Mouse (Mus musculus): Measurements from ENCODE around the gene Ankrd44. TPM values are rescaled to one million over a fixed set of nuclear protein-coding genes. Genes with fewer than 3 reads are reported as not detected.

Ankrd44 gene
- polyA plus RNA-seq, 1 experiment = 4.6 TPM

DNA sequence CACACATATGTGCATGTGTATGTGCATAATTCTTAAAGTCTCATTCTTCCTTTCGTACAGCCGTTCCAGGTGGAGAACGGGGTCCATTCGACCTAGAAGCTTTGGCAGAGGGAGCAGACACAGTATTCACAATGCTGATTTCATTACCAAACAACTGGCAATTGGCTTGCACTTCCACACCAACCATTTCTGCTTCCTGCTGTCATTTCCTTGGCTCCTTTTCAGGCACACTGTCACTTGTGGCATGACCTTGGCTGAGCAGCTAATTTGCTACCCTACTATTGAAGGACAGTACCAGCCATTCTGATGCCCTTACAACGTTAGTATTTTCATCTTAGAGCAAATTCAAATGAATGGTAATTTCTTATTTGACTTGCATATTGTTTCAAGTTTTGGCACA lies 277.9 kb downstream of the Ankrd44 start:
- H3K27me3 ChIP-seq (ENCODE audit: control insufficient read depth, insufficient read depth, insufficient read length) = no peaks in the 10 kb centered on the region
- TF ChIP-seq E2F4 (IDR thresholded peaks at IDR 0.05; ENCODE audit: insufficient read depth) (no peak), SRF (IDR thresholded peaks at IDR 0.05; ENCODE audit: control insufficient read depth, insufficient read length, low read depth) (no peak)
- no peaks in the 10 kb centered on the region for H3K79me2 ChIP-seq (ENCODE audit: control insufficient read depth, insufficient read depth)
- H3K36me3 ChIP-seq (ENCODE audit: control insufficient read depth, insufficient read depth) = peaks cover 10% of the 10 kb centered on the region
- H3K4me2 ChIP-seq (ENCODE audit: low read depth) = no peak overlapping the region
- no peak overlapping the region for H3K4me3 ChIP-seq
- no peak overlapping the region for H3ac ChIP-seq (ENCODE audit: control insufficient read depth, insufficient read length)

DNA sequence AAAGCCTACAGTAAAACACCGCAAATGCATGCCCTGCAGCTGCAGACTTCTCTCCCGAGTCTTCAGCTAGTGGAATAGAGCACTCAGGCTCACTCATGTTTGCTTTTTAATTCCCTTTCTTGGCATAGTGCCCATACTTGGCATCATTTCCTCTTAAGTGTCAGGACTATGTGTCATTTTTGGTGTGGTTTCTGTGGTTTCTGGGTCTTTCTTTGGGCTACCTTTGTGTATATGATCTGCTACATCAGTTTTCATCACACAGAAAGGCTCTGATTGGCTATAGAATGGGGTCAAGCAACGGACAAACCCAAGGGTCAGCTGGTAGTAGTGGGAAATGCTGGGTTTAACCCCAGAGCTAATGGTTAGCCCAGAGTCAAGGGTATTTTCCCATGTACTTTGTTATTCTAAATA lies 278.8 kb downstream of the Ankrd44 start:
- Histone ChIP-seq H3K27me3 (ENCODE audit: control insufficient read depth, insufficient read depth, insufficient read length) (no peaks in the 10 kb centered on the region), H3K4me2 (ENCODE audit: low read depth) (no peak overlapping the region), H3K36me3 (ENCODE audit: control insufficient read depth, insufficient read depth) (peaks cover 9% of the 10 kb centered on the region), H3K4me3 (no peak overlapping the region), H3ac (ENCODE audit: control insufficient read depth, insufficient read length) (no peak overlapping the region), H3K79me2 (ENCODE audit: control insufficient read depth, insufficient read depth) (no peaks in the 10 kb centered on the region)
- no peak for TF ChIP-seq USF1 (IDR thresholded peaks at IDR 0.05; ENCODE audit: low read depth)
- no peak for TF ChIP-seq E2F4 (IDR thresholded peaks at IDR 0.05; ENCODE audit: insufficient read depth)
- no peak for TF ChIP-seq CEBPB (IDR thresholded peaks at IDR 0.05; ENCODE audit: insufficient read depth, poor library complexity, severe bottlenecking)
- TF ChIP-seq POLR2AphosphoS2 (IDR thresholded peaks at IDR 0.05; ENCODE audit: insufficient read length, low read depth) = no peak
- no peak for TF ChIP-seq REST (IDR thresholded peaks at IDR 0.05; ENCODE audit: insufficient read depth, insufficient read length)
- TF ChIP-seq SRF (IDR thresholded peaks at IDR 0.05; ENCODE audit: control insufficient read depth, insufficient read length, low read depth) = no peak
- no peak for TF ChIP-seq TCF12 (IDR thresholded peaks at IDR 0.05; ENCODE audit: insufficient read depth, poor library complexity, severe bottlenecking)
- TF ChIP-seq TCF3 (IDR thresholded peaks at IDR 0.05; ENCODE audit: insufficient read length, low read depth) = no peak
- TF ChIP-seq MYOG (IDR thresholded peaks at IDR 0.05; ENCODE audit: control insufficient read depth in 1 of 3, insufficient read depth in 1 of 3, insufficient read length in 2 of 3, low read depth in 2 of 3) = no peak
- TF ChIP-seq MYOD1 (IDR thresholded peaks at IDR 0.05; ENCODE audit: control insufficient read depth in 1 of 3, insufficient read length in 2 of 3, low read depth in 2 of 3) = no peak
- no peak for TF ChIP-seq MAX (IDR thresholded peaks at IDR 0.05; ENCODE audit: low read depth)
- TF ChIP-seq POLR2A (IDR thresholded peaks at IDR 0.05; ENCODE audit: insufficient read length, low read depth) = no peak

DNA sequence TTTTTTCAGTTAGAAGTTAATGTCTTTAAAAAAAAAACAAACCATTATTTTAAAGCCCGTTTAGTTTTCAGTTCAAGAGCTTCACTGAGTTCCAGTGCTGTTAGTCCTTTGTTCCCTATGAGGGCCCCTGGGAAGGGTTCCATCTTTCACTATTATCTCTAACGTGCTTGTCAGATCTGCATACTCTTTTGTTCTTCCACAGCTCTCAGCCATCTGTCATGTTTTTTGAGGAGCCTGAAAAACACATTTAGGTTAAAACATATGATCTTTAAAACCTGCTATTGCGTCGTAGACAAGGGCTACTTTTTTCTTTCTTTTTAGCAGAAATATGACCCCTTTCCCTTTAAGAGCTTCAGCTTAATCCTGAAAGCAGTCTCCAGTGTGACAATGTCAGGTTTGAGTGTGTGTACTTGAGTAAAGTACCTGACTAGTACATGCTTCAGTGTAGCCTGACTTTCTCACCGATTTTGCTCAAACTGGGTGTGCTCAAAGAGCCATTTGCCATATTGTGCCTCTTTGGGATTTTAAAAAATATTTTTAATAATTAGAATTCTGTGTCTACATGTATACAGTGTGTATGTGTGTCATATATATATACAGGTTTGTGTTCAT lies 285.9 kb downstream of the Ankrd44 start:
- Histone ChIP-seq H3K27me3 (ENCODE audit: control insufficient read depth, insufficient read depth, insufficient read length) (no peaks in the 10 kb centered on the region), H3K4me2 (ENCODE audit: low read depth) (no peak overlapping the region), H3K79me2 (ENCODE audit: control insufficient read depth, insufficient read depth) (no peaks in the 10 kb centered on the region), H3K36me3 (ENCODE audit: control insufficient read depth, insufficient read depth) (no peaks in the 10 kb centered on the region), H3K4me3 (no peak overlapping the region), H3ac (ENCODE audit: control insufficient read depth, insufficient read length) (no peak overlapping the region)
- no peak for TF ChIP-seq E2F4 (IDR thresholded peaks at IDR 0.05; ENCODE audit: insufficient read depth)
- no peak for TF ChIP-seq MYOD1 (IDR thresholded peaks at IDR 0.05; ENCODE audit: control insufficient read depth in 1 of 3, insufficient read length in 2 of 3, low read depth in 2 of 3)
- TF ChIP-seq MYOG (IDR thresholded peaks at IDR 0.05; ENCODE audit: control insufficient read depth in 1 of 3, insufficient read depth in 1 of 3, insufficient read length in 2 of 3, low read depth in 2 of 3) = no peak
- TF ChIP-seq TCF12 (IDR thresholded peaks at IDR 0.05; ENCODE audit: insufficient read depth, poor library complexity, severe bottlenecking) = no peak
- no peak for TF ChIP-seq TCF3 (IDR thresholded peaks at IDR 0.05; ENCODE audit: insufficient read length, low read depth)
- no peak for TF ChIP-seq MAX (IDR thresholded peaks at IDR 0.05; ENCODE audit: low read depth)
- TF ChIP-seq USF1 (IDR thresholded peaks at IDR 0.05; ENCODE audit: low read depth) = no peak
- TF ChIP-seq POLR2AphosphoS2 (IDR thresholded peaks at IDR 0.05; ENCODE audit: insufficient read length, low read depth) = no peak
- TF ChIP-seq SRF (IDR thresholded peaks at IDR 0.05; ENCODE audit: control insufficient read depth, insufficient read length, low read depth) = no peak
- TF ChIP-seq CEBPB (IDR thresholded peaks at IDR 0.05; ENCODE audit: insufficient read depth, poor library complexity, severe bottlenecking) = no peak
- TF ChIP-seq POLR2A (IDR thresholded peaks at IDR 0.05; ENCODE audit: insufficient read length, low read depth) = no peak
- TF ChIP-seq REST (IDR thresholded peaks at IDR 0.05; ENCODE audit: insufficient read depth, insufficient read length) = no peak

DNA sequence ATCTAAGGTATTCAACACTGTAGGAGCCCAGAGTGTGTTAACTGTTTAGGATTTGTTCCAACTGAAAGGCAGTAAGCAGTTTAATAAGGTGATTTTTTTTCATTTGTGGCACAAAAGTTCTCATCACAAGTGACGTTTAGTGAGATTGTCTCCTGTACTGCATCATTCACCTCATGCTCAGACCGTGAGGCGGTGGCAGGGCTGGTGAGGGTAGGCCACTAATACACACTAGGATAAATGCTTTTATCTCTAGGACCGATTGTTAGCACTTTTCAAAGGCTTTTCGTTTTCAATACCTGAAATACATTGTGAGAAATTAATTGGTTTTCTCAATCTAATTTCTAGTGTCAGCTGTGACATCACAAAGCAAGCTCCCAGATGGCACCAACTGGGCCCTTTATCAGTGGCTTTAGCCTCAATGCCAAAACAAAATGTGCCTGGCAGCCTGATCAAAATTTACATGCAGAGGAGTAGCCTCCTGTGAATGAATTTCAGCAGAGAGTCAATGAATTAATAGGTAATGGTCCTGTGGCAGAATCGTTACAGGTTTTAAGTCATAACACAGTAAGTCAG lies 286.6 kb downstream of the Ankrd44 start:
- H3K27me3 ChIP-seq (ENCODE audit: control insufficient read depth, insufficient read depth, insufficient read length) = no peaks in the 10 kb centered on the region
- no peak overlapping the region for H3ac ChIP-seq (ENCODE audit: control insufficient read depth, insufficient read length)
- no peak overlapping the region for H3K4me3 ChIP-seq
- H3K4me2 ChIP-seq (ENCODE audit: low read depth) = no peak overlapping the region
- H3K36me3 ChIP-seq (ENCODE audit: control insufficient read depth, insufficient read depth) = no peaks in the 10 kb centered on the region
- no peak for TF ChIP-seq POLR2AphosphoS2 (IDR thresholded peaks at IDR 0.05; ENCODE audit: insufficient read length, low read depth)
- TF ChIP-seq CEBPB (IDR thresholded peaks at IDR 0.05; ENCODE audit: insufficient read depth, poor library complexity, severe bottlenecking) = no peak
- no peak for TF ChIP-seq MYOG (IDR thresholded peaks at IDR 0.05; ENCODE audit: control insufficient read depth in 1 of 3, insufficient read depth in 1 of 3, insufficient read length in 2 of 3, low read depth in 2 of 3)
- TF ChIP-seq REST (IDR thresholded peaks at IDR 0.05; ENCODE audit: insufficient read depth, insufficient read length) = no peak
- no peak for TF ChIP-seq TCF3 (IDR thresholded peaks at IDR 0.05; ENCODE audit: insufficient read length, low read depth)
- no peak for TF ChIP-seq TCF12 (IDR thresholded peaks at IDR 0.05; ENCODE audit: insufficient read depth, poor library complexity, severe bottlenecking)
- TF ChIP-seq MYOD1 (IDR thresholded peaks at IDR 0.05; ENCODE audit: control insufficient read depth in 1 of 3, insufficient read length in 2 of 3, low read depth in 2 of 3) = no peak
- no peak for TF ChIP-seq MAX (IDR thresholded peaks at IDR 0.05; ENCODE audit: low read depth)
- no peaks in the 10 kb centered on the region for H3K79me2 ChIP-seq (ENCODE audit: control insufficient read depth, insufficient read depth)

DNA sequence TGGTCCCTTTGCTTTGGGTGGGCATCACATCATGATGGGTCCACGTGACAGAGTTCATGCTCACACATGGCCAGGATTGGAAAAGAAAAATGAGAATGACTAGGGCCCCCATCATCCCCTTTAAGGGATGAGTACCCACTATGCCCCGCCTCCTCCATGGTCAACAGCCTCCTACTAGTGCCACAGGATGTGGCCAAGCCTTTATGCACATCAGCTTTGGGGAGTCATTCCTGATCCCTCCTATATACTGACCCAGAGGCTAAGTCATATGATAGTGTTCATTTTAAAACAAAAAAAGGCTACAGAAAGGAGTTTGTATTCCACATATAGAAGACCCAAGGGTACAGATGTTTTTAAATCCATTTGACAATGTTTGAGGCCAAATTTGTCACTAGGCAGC lies 287.1 kb downstream of the Ankrd44 start:
- H3K27me3 ChIP-seq (ENCODE audit: control insufficient read depth, insufficient read depth, insufficient read length) = no peaks in the 10 kb centered on the region
- TF ChIP-seq REST (IDR thresholded peaks at IDR 0.05; ENCODE audit: insufficient read depth, insufficient read length) (no peak), MAX (IDR thresholded peaks at IDR 0.05; ENCODE audit: low read depth) (no peak), MYOD1 (IDR thresholded peaks at IDR 0.05; ENCODE audit: control insufficient read depth in 1 of 3, insufficient read length in 2 of 3, low read depth in 2 of 3) (no peak), CEBPB (IDR thresholded peaks at IDR 0.05; ENCODE audit: insufficient read depth, poor library complexity, severe bottlenecking) (no peak), POLR2AphosphoS2 (IDR thresholded peaks at IDR 0.05; ENCODE audit: insufficient read length, low read depth) (no peak), MYOG (IDR thresholded peaks at IDR 0.05; ENCODE audit: control insufficient read depth in 1 of 3, insufficient read depth in 1 of 3, insufficient read length in 2 of 3, low read depth in 2 of 3) (no peak), POLR2A (IDR thresholded peaks at IDR 0.05; ENCODE audit: insufficient read length, low read depth) (no peak), TCF12 (IDR thresholded peaks at IDR 0.05; ENCODE audit: insufficient read depth, poor library complexity, severe bottlenecking) (no peak), E2F4 (IDR thresholded peaks at IDR 0.05; ENCODE audit: insufficient read depth) (no peak), SRF (IDR thresholded peaks at IDR 0.05; ENCODE audit: control insufficient read depth, insufficient read length, low read depth) (no peak), TCF3 (IDR thresholded peaks at IDR 0.05; ENCODE audit: insufficient read length, low read depth) (no peak), USF1 (IDR thresholded peaks at IDR 0.05; ENCODE audit: low read depth) (no peak)
- no peak overlapping the region for H3K4me2 ChIP-seq (ENCODE audit: low read depth)
- no peak overlapping the region for H3ac ChIP-seq (ENCODE audit: control insufficient read depth, insufficient read length)
- H3K79me2 ChIP-seq (ENCODE audit: control insufficient read depth, insufficient read depth) = no peaks in the 10 kb centered on the region
- H3K4me3 ChIP-seq = no peak overlapping the region
- H3K36me3 ChIP-seq (ENCODE audit: control insufficient read depth, insufficient read depth) = no peaks in the 10 kb centered on the region

All from myocyte (in vitro differentiated cells).